Mouse (Mus musculus) erythroblast, embryonic 14.5 days (primary cell): ENCODE data around the gene Cdk1. TPM values are rescaled to one million over a fixed set of nuclear protein-coding genes. Genes with fewer than 3 reads are reported as not detected.
A peak's percentile ranks its signal among the peaks of the same experiment; 100 is the strongest.

ENCODE experiments used
- H3K27me3 ChIP-seq: 2 replicates; pipeline ENCODE4 v1.6.1; 2012; ENCODE audit warnings: inconsistent platforms; ENCODE audit not compliant: control insufficient read depth
- H3K36me3 ChIP-seq: 2 replicates; pipeline ENCODE4 v1.6.1; 2012; ENCODE audit warnings: mild to moderate bottlenecking, inconsistent platforms; ENCODE audit not compliant: control insufficient read depth
- H3K4me1 ChIP-seq: 2 replicates; pipeline ENCODE4 v1.6.1; 2012; ENCODE audit warnings: inconsistent platforms; ENCODE audit not compliant: control insufficient read depth
- H3K4me3 ChIP-seq: replicated peaks from 2 replicates; pipeline ENCODE3; 2012; ENCODE audit warnings: moderate library complexity, mild to moderate bottlenecking, inconsistent platforms
- H3K9me3 ChIP-seq: 2 replicates; pipeline ENCODE4 v1.6.1; 2012; ENCODE audit warnings: low read length, inconsistent platforms, mixed read lengths; ENCODE audit not compliant: control insufficient read depth
- GATA1 ChIP-seq: IDR thresholded peaks from 2 replicates; pipeline ENCODE4 v1.6.1; 2012; ENCODE audit warnings: low read length, inconsistent platforms, mixed read lengths
- TAL1 ChIP-seq: IDR thresholded peaks from 3 replicates; pipeline ENCODE4 v1.6.1; 2012; ENCODE audit warnings: low read length, inconsistent platforms, mixed read lengths
- polyA plus RNA-seq: library from polyadenylated mRNA; stranded (reverse); fragments of >175 nt; gene quantifications from 2 replicates; pipeline ENCODE4 v1.2.3, GENCODE M21; 2012

Gene Cdk1
- polyA plus RNA-seq, 1 experiment, result 7.7 TPM

DNA sequence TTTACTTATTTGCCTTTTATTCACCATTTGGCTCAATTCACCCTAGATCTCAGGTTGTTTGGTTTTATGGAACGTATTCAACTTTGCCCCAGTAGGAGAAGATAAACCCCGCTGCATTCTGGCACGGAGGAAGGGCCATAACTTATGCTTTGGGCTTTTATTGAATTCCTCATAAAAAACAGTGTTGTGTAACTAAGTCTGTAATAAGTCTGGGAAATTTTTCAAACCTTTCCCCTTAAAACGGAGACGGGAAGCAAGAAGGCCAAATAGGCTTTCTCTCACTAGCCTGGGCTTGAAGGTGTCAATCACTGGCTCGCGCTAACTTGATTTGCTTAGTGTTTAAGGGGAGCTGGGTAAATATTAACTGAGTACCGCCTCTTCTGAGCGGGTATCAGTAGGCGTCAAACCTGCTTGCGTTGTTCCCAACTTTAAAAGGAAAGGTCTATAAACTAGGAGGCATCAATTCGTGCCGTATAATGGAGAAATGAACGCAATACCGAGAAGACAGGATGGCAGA is 31.2 kb downstream of the Cdk1 start:
- Histone ChIP-seq H3K36me3 (no peaks in the 10 kb centered on the region), H3K4me1 (no peaks in the 10 kb centered on the region), H3K9me3 (peaks cover 2% of the 10 kb centered on the region; the same call in 1 of the 2 replicates), H3K4me3 (peak overlapping the region; percentile 30), H3K27me3 (no peaks in the 10 kb centered on the region)
- TF ChIP-seq GATA1, result no peak
- no peak for TF ChIP-seq TAL1

DNA sequence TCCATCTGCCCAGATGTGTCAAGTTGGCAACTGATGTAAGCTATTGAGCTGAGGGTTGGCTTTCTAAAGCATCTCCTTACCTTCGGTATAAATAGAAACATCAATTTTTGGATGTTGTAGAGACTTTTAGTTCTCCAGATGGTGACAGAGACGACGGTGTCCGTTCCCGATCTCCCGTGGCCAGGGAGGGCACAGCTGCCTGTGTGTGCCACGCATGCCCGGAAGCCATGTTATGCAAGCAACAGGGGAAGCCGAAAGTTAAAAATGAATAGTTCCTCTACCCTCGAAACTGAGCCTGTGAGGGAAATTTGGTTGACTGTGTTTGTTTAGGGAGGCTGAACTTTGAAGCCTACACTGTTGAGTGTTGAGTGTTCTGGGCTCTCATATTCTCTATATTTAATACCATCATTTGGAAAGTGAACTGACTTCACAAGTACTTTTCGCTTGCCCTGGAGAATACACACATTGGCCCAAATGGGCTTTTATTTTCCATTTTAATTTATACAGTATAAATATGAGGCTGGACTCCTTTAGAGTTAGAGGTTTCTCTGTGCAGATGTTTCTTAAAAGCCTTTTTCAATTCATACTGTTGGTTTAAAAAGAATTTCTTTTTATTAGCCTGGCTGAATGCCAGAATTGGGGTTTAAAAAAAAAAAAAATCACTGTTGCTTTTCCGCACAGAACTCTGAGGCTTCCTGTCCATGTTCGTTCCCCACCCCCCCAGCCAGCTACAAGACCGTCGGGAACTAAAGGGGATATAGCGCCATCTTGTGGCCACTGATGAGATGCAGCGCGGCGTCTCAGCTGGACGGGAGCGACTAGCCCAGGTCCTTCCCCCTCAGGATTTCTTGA is 31.8 kb downstream of the Cdk1 start:
- Histone ChIP-seq H3K9me3 (peaks cover 2% of the 10 kb centered on the region; the same call in 1 of the 2 replicates), H3K27me3 (no peaks in the 10 kb centered on the region), H3K4me3 (peak overlapping the region; percentile 30), H3K4me1 (no peaks in the 10 kb centered on the region), H3K36me3 (no peaks in the 10 kb centered on the region)
- no peak for TF ChIP-seq GATA1
- no peak for TF ChIP-seq TAL1

DNA sequence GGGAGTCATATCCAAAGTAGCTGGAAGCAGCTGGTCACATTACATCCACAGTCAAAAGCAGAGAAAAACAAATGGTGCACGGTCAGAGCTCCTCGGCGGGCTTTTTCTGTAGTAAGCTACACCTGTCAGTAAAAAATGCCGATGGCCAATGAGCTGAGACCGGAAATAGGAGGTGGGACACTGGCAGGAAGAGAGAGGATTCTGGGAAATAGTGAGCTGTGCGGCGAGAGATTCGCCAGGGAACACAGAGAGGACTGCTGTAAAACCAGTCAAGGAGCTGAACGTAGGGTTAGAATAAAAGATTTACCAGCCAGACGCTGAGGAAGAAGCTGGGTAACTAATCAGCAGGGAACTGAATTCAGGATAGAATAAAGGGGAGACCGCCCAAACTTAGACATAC is 34.2 kb downstream of the Cdk1 start:
- TF ChIP-seq GATA1 (no peak), TAL1 (no peak)
- H3K4me3 ChIP-seq, result no peak overlapping the region
- no peaks in the 10 kb centered on the region for H3K27me3 ChIP-seq

DNA sequence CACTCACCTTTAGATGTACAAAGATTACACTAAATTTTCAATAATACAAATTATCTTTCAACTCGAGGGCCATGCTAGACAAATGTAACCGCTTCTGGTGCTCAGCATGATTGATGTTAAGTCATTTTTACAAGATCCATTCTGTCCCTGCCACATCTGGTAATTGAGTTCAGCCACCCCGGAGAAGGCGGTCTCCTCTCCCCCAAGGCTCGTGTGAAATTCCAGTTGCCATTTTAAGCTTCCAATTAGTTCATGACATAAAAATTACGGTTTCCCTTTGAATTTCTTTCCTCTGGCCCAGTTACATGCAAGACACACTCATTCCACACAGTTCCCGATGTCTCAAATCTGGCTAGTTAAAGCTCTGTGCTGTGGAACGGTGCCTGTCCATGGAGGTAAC is 38.8 kb downstream of the Cdk1 start:
- no peak for TF ChIP-seq GATA1
- no peak for TF ChIP-seq TAL1
- H3K27me3 ChIP-seq, result no peaks in the 10 kb centered on the region
- H3K4me1 ChIP-seq, result no peaks in the 10 kb centered on the region
- no peak overlapping the region for H3K4me3 ChIP-seq
- no peaks in the 10 kb centered on the region for H3K9me3 ChIP-seq
- no peaks in the 10 kb centered on the region for H3K36me3 ChIP-seq

More for the DNA sequence above, 34.2 kb downstream of the Cdk1 start:
- Histone ChIP-seq H3K4me1 (no peaks in the 10 kb centered on the region), H3K36me3 (no peaks in the 10 kb centered on the region), H3K9me3 (peaks cover 2% of the 10 kb centered on the region; the same call in 1 of the 2 replicates)

DNA sequence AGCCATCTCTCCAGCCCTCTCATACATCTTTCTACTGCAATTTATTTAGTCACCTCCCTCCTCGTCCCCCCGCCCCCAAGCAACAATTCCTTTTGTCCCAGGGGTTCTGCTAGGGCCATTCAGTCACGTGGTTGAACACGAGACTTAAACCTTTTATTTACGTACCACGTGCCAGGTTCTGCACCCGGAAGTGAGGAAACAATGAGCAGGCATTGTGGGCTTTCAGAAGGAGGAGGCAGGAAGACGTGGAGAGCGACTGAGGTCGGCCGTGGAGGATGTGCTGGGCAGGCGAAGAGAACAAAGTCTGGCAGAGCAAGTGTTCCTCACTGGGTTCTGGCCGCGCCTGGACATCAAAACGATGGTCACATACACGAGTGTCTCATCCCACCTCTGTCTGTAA is 40.9 kb downstream of the Cdk1 start:
- no peak for TF ChIP-seq GATA1
- no peak for TF ChIP-seq TAL1
- no peaks in the 10 kb centered on the region for H3K27me3 ChIP-seq

DNA sequence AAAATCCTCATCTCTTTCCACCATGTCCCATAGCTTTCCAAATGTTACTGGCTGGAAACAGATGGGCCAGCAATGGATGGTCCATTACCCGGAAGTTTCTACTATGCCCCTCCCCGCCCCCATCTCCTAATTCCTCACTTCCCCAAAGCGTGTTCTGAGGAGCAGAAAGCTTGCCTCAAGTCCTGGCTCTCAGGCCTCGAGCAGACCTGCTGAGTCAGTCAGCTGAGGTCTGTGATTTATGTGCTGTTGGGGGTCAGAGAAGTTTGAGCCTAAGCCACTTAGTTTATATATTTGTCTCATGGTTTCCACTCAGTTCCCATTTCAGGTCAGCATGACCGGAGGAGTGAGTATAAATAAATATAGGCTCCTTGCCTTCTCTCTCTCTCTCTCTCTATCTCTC is 43.6 kb downstream of the Cdk1 start:
- TF ChIP-seq TAL1 (no peak), GATA1 (no peak)
- Histone ChIP-seq H3K9me3 (no peaks in the 10 kb centered on the region), H3K36me3 (no peaks in the 10 kb centered on the region), H3K4me3 (no peak overlapping the region), H3K27me3 (no peaks in the 10 kb centered on the region), H3K4me1 (peaks cover 21% of the 10 kb centered on the region)

More for the DNA sequence above, 40.9 kb downstream of the Cdk1 start:
- no peaks in the 10 kb centered on the region for H3K9me3 ChIP-seq
- no peak overlapping the region for H3K4me3 ChIP-seq
- no peaks in the 10 kb centered on the region for H3K36me3 ChIP-seq
- no peaks in the 10 kb centered on the region for H3K4me1 ChIP-seq

DNA sequence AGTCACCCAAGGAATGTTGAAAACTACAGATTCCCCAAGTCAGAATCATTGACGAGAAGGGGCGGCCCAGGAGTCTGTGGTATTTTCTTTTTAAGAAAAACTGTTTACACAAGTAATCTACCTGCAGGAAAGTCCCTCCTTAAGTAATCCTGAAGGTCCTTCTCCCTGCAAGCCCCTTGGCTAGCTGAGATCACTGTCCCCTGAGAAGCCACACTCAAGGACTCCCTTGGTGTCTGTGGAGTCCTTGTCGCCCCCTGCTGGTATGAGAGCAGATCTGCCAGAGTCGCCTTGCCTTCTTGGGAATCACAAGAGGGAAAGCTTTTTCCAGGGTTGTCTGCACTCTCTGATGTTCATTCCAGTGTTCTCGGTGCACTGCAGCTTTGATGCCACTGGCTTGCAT is 45.7 kb downstream of the Cdk1 start:
- peaks cover 21% of the 10 kb centered on the region for H3K4me1 ChIP-seq
- no peaks in the 10 kb centered on the region for H3K27me3 ChIP-seq
- H3K4me3 ChIP-seq, result no peak overlapping the region
- H3K9me3 ChIP-seq, result no peaks in the 10 kb centered on the region
- no peaks in the 10 kb centered on the region for H3K36me3 ChIP-seq
- TF ChIP-seq GATA1 (no peak), TAL1 (no peak)

DNA sequence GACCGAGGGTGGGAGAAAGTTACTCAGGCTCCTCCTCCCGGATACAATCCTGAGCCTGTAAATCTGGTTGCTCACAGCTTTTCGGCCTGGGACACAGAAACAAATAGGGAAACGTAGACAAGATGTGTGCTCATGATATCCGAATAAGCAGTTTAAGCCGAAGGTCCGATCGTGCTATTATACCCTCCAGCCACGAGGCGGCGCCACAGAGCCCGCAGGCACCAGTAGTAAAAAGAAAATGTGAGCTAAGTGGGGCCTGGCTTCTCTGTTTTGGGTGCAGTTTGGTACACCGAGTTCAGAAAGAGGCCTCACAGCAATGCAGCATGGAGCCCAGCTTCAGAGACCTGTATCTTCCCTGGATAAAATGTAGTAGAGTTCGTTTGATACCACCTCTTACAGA is 46.5 kb downstream of the Cdk1 start:
- no peaks in the 10 kb centered on the region for H3K36me3 ChIP-seq
- H3K4me1 ChIP-seq, result peaks cover 21% of the 10 kb centered on the region
- no peaks in the 10 kb centered on the region for H3K27me3 ChIP-seq
- TF ChIP-seq GATA1, result no peak
- TF ChIP-seq TAL1, result no peak
- H3K9me3 ChIP-seq, result no peaks in the 10 kb centered on the region
- H3K4me3 ChIP-seq, result no peak overlapping the region

DNA sequence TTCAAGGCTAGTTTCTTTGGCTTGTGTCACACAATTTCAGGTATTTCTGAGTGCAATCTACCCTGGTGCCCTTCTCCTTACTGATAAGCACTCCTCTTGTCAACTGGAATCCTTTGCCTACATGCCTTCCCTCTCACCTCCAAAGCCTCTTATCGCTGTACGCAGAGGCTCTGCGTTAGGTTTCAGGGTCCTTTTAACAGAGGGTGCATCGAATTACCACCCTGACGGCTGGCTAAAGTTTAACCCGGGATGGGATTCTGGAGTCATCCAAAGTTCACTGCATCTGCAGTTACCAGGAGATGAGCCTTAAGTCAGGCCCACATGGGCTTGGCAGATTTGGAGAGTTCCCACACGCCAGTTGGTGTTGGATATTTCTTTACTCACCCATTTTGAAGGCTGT is 47.1 kb downstream of the Cdk1 start:
- H3K36me3 ChIP-seq, result no peaks in the 10 kb centered on the region
- H3K27me3 ChIP-seq, result no peaks in the 10 kb centered on the region
- H3K4me1 ChIP-seq, result peaks cover 21% of the 10 kb centered on the region
- TF ChIP-seq TAL1, result no peak
- no peak for TF ChIP-seq GATA1
- no peaks in the 10 kb centered on the region for H3K9me3 ChIP-seq
- no peak overlapping the region for H3K4me3 ChIP-seq
